8 mouse cellular contexts compared by ENCODE assay signal in the genomic region with DNA sequence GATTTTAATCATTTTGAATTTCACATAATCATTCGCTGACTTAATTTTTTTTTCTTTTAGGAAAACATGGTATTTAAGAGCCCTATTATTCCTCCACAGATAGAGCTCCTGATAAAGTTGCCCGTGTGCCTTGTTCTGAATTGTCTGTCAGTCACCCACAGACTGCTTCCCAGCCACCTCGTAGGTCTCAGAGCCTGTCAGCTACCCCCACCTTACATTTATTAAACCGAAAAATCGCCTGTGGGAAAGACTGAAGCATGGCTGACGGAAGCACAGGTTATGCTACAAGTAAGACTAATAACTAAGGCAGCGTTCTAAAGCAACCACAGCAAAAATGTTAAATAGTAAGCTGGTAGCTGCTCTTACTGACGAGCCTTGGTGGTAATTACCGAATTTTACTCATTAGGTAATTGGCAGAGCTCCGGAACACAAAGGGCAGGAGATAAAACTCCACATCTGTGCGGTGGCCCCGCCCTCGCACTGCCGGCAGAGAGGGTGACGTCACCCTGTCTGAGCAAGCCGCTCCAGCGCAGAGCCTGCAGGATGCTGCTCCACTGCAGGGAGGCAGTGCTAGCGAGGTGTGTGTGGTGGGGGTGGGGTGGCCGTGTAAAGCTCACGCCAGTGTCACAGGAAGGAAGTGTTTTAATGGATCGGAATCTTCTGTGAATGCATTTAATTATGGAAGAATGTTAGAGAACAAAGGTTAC.
DNase-seq lines count a peak whose midpoint lies in the region; ATAC-seq and TF ChIP-seq lines count a peak whose summit lies in the region.

No protein-coding gene starts in this region.

- no peaks in the 10 kb centered on the region for H3K27me3 ChIP-seq in heart, embryonic 10.5 days (ENCODE audit: insufficient read depth, poor library complexity, severe bottlenecking)
- no peaks in the 10 kb centered on the region for H3K27me3 ChIP-seq in kidney, embryonic 14.5 days (ENCODE audit: control insufficient read depth, insufficient read depth, low read length)
- no peaks in the 10 kb centered on the region for H3K27me3 ChIP-seq in liver, embryonic 11.5 days (replicated peaks; ENCODE audit: control insufficient read depth, insufficient read depth, low read length)
- H3K27me3 ChIP-seq in myocyte (ENCODE audit: control insufficient read depth, insufficient read depth, insufficient read length), result no peaks in the 10 kb centered on the region
- no peaks in the 10 kb centered on the region for H3K27me3 ChIP-seq in stomach, embryonic 16.5 days (ENCODE audit: control insufficient read depth, insufficient read depth, low read length)

- peak; percentile 93 for DNase-seq in CD4-positive helper T cell, adult 2 months (ENCODE audit: low read depth, low spot score)
- peak; percentile 91 for DNase-seq in heart, embryonic 10.5 days (ENCODE audit: low spot score)
- peak; percentile 79 for DNase-seq in liver, embryonic 11.5 days (ENCODE audit: low spot score)

- peaks cover 99% of the 10 kb centered on the region for H3K79me2 ChIP-seq in myocyte (ENCODE audit: control insufficient read depth, insufficient read depth)

- ATAC-seq in kidney, embryonic 14.5 days (ENCODE audit: low FRiP score, low TSS enrichment), result peak; percentile 86
- peak; percentile 87 for ATAC-seq in liver, embryonic 11.5 days (replicated peaks; ENCODE audit: low FRiP score)
- peak; percentile 91 for ATAC-seq in stomach, embryonic 16.5 days (ENCODE audit: insufficient read depth, low FRiP score)

- H3K9me3 ChIP-seq in heart, embryonic 10.5 days, result no peaks in the 10 kb centered on the region
- H3K9me3 ChIP-seq in kidney, embryonic 14.5 days (ENCODE audit: control insufficient read depth, low read length), result no peaks in the 10 kb centered on the region
- no peaks in the 10 kb centered on the region for H3K9me3 ChIP-seq in liver, embryonic 11.5 days (ENCODE audit: control insufficient read depth, low read length)
- no peaks in the 10 kb centered on the region for H3K9me3 ChIP-seq in stomach, embryonic 16.5 days (replicated peaks; ENCODE audit: control insufficient read depth, low read length)

- no peak overlapping the region for H3ac ChIP-seq in myocyte (ENCODE audit: control insufficient read depth, insufficient read length)

- WGBS in heart, embryonic 10.5 days, result 9% methylated on average over 21 of the region's 21 CpGs
- WGBS in kidney, embryonic 14.5 days, result 6% methylated on average over 21 of the region's 21 CpGs
- WGBS in liver, embryonic 11.5 days, result 7% methylated on average over 21 of the region's 21 CpGs
- WGBS in stomach, embryonic 16.5 days, result 8% methylated on average over 21 of the region's 21 CpGs

- H3K4me1 ChIP-seq in bone marrow macrophage, adult 2 months (ENCODE audit: control insufficient read depth, insufficient read depth, low read length), result peaks cover 32% of the 10 kb centered on the region
- peaks cover 45% of the 10 kb centered on the region for H3K4me1 ChIP-seq in embryonic fibroblast, embryonic 13.5 days (ENCODE audit: control insufficient read depth, insufficient read depth, low read length)
- H3K4me1 ChIP-seq in heart, embryonic 10.5 days, result peaks cover 69% of the 10 kb centered on the region
- peaks cover 46% of the 10 kb centered on the region for H3K4me1 ChIP-seq in kidney, embryonic 14.5 days (ENCODE audit: control insufficient read depth, insufficient read depth, low read length)
- H3K4me1 ChIP-seq in liver, embryonic 11.5 days (replicated peaks; ENCODE audit: control insufficient read depth, insufficient read depth, low read length), result peaks cover 23% of the 10 kb centered on the region
- peaks cover 37% of the 10 kb centered on the region for H3K4me1 ChIP-seq in stomach, embryonic 16.5 days (ENCODE audit: control insufficient read depth, insufficient read depth, low read length)

- peak overlapping the region; percentile 32 for H3K27ac ChIP-seq in bone marrow macrophage, adult 2 months (ENCODE audit: insufficient read depth, low read depth, low read length)
- peak overlapping the region; percentile 86 for H3K27ac ChIP-seq in embryonic fibroblast, embryonic 13.5 days (ENCODE audit: insufficient read depth, low read length)
- peak overlapping the region; percentile 69; the same call in 1 of the 2 replicates for H3K27ac ChIP-seq in heart, embryonic 10.5 days
- no peak overlapping the region for H3K27ac ChIP-seq in kidney, embryonic 14.5 days (ENCODE audit: low read depth, low read length)
- no peak overlapping the region for H3K27ac ChIP-seq in liver, embryonic 11.5 days (ENCODE audit: low read depth, low read length)
- H3K27ac ChIP-seq in stomach, embryonic 16.5 days (ENCODE audit: low read length), result no peak overlapping the region

- peak overlapping the region; percentile 41 for H3K4me3 ChIP-seq in bone marrow macrophage, adult 2 months (ENCODE audit: insufficient read depth, low read length)
- H3K4me3 ChIP-seq in embryonic fibroblast, embryonic 13.5 days (ENCODE audit: insufficient read depth, low read length), result peak overlapping the region; percentile 29; the same call in 1 of the 2 replicates
- H3K4me3 ChIP-seq in heart, embryonic 10.5 days, result peak overlapping the region; percentile 49
- H3K4me3 ChIP-seq in kidney, embryonic 14.5 days (ENCODE audit: low read length), result peak overlapping the region; percentile 20
- peak overlapping the region; percentile 29 for H3K4me3 ChIP-seq in liver, embryonic 11.5 days (ENCODE audit: low read depth, low read length)
- H3K4me3 ChIP-seq in myocyte, result no peak overlapping the region
- H3K4me3 ChIP-seq in stomach, embryonic 16.5 days (replicated peaks; ENCODE audit: low read length), result peak overlapping the region; percentile 39

- TF ChIP-seq CTCF in bone marrow macrophage, adult 2 months (IDR thresholded peaks at IDR 0.05; ENCODE audit: low read depth, low read length), result no peak
- no peak for TF ChIP-seq CTCF in embryonic fibroblast, embryonic 13.5 days (IDR thresholded peaks at IDR 0.05; ENCODE audit: borderline replicate concordance, insufficient read depth, low read length)

- H3K4me2 ChIP-seq in kidney, embryonic 14.5 days (replicated peaks; ENCODE audit: low read depth, low read length), result peak overlapping the region; percentile 37
- peak overlapping the region; percentile 68 for H3K4me2 ChIP-seq in liver, embryonic 11.5 days
- H3K4me2 ChIP-seq in myocyte (ENCODE audit: low read depth), result peak overlapping the region; percentile 83
- H3K4me2 ChIP-seq in stomach, embryonic 16.5 days (ENCODE audit: low read depth, low read length), result peak overlapping the region; percentile 58

- no peak overlapping the region for H3K9ac ChIP-seq in kidney, embryonic 14.5 days (ENCODE audit: low read depth, low read length)
- no peak overlapping the region for H3K9ac ChIP-seq in liver, embryonic 11.5 days (ENCODE audit: low read depth, low read length)
- peak overlapping the region; percentile 42; the same call in 1 of the 2 replicates for H3K9ac ChIP-seq in stomach, embryonic 16.5 days (ENCODE audit: low read length)

- H3K36me3 ChIP-seq in heart, embryonic 10.5 days, result no peaks in the 10 kb centered on the region
- H3K36me3 ChIP-seq in kidney, embryonic 14.5 days (ENCODE audit: control insufficient read depth, insufficient read depth, low read length), result no peaks in the 10 kb centered on the region
- no peaks in the 10 kb centered on the region for H3K36me3 ChIP-seq in liver, embryonic 11.5 days (ENCODE audit: control insufficient read depth, insufficient read depth, low read length)
- H3K36me3 ChIP-seq in myocyte (ENCODE audit: control insufficient read depth, insufficient read depth), result peaks cover 4% of the 10 kb centered on the region
- no peaks in the 10 kb centered on the region for H3K36me3 ChIP-seq in stomach, embryonic 16.5 days (ENCODE audit: control insufficient read depth, insufficient read depth, low read length)

- TF ChIP-seq POLR2A in bone marrow macrophage, adult 2 months (IDR thresholded peaks at IDR 0.05; ENCODE audit: borderline replicate concordance, low read depth, low read length), result no peak
- no peak for TF ChIP-seq POLR2A in embryonic fibroblast, embryonic 13.5 days (IDR thresholded peaks at IDR 0.05; ENCODE audit: low read depth, low read length)
- TF ChIP-seq POLR2A in myocyte (IDR thresholded peaks at IDR 0.05; ENCODE audit: insufficient read length, low read depth), result peak; percentile 24

TF ChIP-seq in myocyte, 11 proteins besides CTCF, POLR2A, EP300 and RAD21:
- TF ChIP-seq SRF (IDR thresholded peaks at IDR 0.05; ENCODE audit: control insufficient read depth, insufficient read length, low read depth) (no peak), MYOG (IDR thresholded peaks at IDR 0.05; ENCODE audit: control insufficient read depth in 1 of 3, insufficient read depth in 1 of 3, insufficient read length in 2 of 3, low read depth in 2 of 3) (peak in 2 of 3 experiments; percentile 46 to 72), MYOD1 (IDR thresholded peaks at IDR 0.05; ENCODE audit: control insufficient read depth in 1 of 3, insufficient read length in 2 of 3, low read depth in 2 of 3) (peak in 2 of 3 experiments; percentile 50 to 72), POLR2AphosphoS2 (IDR thresholded peaks at IDR 0.05; ENCODE audit: insufficient read length, low read depth) (peak; percentile 49)

Comparison
In these comparisons a context has a peak if more than half of its experiments do, and no peak if none do; other contexts are left out.
1. H3K27ac ChIP-seq: peak in bone marrow macrophage, adult 2 months (single experiment), embryonic fibroblast, embryonic 13.5 days (single experiment) and heart, embryonic 10.5 days (single experiment); none in kidney, embryonic 14.5 days (single experiment), liver, embryonic 11.5 days (single experiment) and stomach, embryonic 16.5 days (single experiment).
2. Peak in every context shown above with its lines, with median percentiles within 50 percentile points of each other: DNase-seq, ATAC-seq and H3K4me2 ChIP-seq.